Mouse (Mus musculus) retina, postnatal 1 day (tissue): ENCODE measurements around the gene Dennd6b.

Source experiments
- DNase-seq: peaks from one replicate; pipeline ENCODE4 v3.0.0-alpha.2; 2012

Gene Dennd6b

DNA sequence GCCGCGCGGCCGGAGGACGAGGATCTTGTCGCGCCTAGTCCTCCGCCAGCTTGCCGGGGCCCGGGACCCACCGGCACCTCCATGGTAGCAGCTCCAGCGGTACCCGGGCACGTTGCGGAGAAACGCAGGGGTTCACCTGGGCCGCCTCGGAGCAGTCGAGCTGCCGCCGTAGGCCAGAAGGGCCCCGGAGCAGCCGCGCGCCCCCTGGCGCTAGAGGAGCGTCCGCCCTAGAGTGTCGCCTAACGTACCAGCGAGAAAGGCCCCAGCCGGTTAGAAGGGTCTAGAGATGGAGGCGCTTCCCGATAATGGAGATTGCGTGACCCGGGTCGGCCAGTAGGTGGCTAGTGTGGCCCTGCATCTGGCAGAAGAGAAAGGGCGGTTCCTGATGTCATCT is at the start of gene Dennd6b:
Dennd6b (minus strand) TSS at position 184 of the 394 bp plus-strand sequence.
- peak; percentile 98 for DNase-seq

DNA sequence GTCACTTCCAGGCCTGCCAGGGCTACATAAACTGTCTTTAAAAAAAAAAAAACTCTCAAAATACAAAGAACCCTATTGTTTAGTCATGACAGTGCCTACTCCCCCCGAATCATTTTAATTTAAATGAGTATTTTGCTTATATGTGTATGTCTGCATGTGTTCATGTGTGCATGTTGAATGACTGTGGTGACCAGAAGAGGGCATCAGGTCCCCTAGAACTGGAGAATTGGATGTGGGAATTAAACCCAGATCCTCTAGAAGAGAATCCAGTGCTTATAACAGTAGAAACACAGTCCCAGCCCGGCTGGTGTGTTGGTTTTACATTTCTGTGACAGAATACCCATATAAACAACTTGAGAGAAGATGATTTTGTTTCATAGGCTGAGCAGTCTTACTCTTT is 44.7 kb upstream of the Dennd6b start:
- DNase-seq = peak; percentile 20

DNA sequence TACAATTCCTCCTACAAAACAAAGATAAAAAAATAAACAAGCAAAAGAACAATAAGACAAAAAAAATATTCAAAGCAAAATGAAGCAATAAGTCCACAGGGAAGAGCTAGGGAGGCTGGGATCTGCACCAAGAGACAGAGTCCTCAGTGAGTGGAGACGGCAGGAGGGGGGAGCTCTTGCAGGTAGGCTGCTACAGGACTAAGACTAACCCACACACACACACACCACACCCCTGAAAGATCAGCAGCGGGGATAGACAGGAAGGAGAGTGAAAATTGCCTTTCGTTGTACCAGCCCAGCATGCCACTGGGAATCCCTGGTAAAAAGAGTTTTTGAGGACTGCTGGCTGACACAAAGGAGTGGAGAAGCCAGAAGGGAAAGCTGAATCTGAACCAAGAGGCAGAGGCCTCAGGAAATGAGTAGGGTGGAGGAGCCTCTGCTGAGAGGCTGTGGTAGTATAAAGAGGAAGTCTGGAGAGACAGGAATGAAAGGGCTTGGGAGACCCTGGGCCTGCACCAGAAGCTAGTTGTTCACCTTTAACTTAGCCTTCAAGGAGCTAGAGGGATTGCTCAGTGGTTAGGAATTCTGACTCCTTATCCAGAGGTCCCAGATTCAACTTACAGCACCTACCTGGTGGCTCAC is 43.6 kb upstream of the Dennd6b start:
- no peak for DNase-seq

DNA sequence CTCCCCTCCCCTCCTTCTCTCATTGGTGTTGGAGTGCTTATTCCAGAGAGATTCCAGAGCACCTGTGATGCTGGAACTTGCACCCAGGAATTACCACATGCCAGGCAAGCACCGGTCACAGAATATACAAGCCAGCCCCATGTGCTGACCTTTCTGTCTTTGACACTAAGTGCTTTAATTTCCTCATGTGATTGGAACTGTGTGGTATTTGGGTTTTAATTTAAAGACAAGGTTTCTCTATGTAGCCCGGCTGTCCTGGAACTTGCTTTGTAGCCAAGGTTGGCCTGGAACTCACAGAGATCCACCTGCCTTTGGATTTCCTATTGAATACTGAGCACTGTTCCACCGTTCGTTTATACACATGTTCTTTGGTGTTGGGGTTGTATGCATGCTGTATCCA is 37.8 kb upstream of the Dennd6b start:
- no peak for DNase-seq

DNA sequence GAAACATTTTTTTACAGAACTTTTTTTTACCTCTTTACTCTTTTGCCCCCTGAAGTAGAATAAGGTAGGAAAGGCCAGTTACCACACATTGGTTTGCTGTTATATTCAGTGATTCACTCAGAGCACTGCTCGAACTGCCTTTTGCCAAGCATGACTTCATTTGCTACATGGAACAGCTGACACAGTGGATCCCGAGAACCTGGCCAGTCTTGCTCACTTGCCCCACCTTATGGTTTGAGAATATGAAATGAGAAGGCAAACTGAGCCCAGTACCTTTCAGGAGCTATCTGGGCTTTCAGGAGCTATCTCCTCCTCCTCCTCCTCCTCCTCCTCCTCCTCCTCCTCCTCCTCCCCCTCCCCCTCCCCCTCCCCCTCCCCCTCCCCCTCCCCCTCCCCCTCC is 37.3 kb upstream of the Dennd6b start:
- peak; percentile 15 for DNase-seq

DNA sequence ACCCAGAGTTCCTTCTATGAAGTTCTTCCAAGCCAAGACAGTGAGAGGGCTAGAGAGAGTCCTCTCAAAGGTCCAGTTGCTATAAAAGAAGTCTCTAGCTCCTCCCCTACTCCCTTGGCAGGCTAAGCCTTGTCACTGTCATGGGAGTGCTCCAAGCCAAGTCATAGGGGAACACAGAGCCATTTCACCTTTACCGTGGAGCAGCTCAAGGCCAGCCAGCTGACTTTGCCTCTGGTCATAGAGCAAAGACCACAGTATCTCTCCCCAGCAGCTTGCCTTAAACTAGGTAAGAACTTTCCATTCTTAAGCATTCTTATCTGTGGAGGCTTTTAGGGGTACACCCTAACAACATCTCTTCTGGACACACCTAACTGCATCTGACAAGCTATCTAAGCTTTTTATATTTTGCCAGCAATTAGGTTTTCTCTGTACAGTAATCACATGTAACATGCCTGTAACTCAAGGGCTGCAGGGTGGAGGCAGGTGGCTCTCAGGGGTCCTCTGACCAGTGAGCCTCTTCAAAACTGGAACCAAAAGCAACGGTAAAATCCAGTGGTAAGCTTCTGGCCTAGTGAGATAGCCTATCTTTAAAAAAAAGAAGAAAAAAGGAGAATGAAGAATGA is 19.4 kb upstream of the Dennd6b start:
- DNase-seq = no peak

DNA sequence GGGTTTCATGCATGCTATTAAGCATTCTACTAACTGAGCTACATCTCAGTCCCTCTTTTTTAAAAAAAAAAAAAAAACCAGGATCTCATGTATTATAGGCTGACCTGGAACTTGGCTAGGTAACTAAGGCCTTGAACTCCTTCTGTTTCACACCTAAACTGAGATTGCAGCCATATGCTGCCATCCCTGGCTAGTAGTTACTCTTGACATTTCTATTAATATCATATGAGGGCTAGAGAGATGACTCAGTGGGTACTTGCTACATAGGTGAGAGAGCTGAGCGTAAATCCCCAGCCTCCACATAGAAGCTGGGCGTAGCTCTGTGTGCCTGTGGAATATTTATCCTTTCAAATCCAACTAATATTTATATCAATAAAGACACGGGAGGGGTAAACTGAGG is 18.7 kb upstream of the Dennd6b start:
- DNase-seq = no peak

DNA sequence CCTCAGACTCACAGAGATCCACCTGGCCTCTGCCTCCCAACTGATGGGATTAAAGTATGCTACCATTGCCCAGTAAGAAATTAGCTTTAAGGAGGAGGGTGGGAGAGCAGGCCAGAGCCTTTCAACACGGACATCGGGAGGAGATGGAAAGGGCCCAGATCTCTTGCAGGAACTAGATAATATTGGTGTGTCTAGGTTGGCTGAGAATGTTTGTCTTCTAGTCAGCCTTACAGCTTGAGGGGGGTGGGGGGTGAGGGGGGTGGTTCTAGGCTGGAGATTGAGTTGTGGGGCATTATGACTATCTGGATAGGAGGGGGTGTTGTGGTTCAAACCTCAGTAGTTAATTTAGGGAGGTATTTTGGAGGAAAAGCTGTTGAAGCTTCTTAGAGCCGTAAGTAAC is 17.2 kb upstream of the Dennd6b start:
- DNase-seq = no peak

DNA sequence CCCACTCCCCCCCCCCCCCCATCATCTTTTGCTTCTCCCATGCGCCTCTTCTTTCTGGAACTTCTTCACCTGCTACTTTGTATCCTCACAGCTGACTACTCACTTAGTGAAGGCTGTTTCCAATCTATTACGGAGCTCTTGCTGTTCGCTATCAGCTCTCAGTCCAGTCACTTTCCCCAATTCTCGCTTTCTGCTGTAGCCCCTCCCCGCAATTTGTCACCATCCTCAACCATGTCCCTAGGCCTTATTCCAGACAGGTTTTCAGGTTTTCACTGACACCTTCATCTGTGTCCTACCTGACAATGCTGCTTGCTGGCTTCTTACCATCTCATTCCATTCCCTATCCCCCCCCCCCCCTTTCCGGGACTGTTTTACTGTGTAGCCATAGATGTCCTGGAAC is 16.2 kb upstream of the Dennd6b start:
- DNase-seq = no peak

DNA sequence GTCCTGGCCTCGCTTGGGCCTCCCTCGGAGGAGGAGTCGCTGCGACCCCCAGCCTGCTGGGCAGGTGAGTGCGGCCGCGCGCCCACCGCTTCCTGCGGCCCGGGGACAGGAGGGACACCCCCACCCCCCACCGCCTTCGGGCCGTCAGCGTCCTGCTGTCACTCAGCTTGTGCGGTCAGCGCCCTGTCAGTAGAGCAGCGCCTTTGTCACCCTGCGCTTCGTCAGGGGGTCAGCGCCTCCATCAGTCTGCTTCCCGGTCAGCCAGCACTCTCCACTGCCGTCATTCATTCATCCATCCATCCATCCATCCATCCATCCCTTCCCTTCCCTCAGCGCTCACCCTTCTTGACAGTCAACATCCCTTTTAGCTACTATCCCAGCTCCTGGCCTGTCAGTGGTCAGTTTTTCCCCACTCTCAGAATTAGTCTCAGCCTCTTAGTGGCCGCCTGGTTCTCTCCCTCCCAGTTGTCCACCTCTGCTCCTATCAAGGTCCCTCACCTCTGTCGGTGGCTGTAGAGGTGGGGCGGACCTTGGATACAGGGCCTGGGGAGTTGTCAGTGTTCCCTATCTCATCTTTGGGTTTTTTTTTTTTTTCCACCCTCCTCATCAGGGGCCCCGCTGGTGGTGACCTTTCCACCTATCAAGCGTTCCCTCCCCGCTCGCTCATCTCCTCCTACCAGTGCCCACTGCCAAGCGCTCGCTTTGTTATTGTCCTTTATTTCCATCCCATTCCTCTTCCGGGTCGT is 15.6 kb upstream of the Dennd6b start:
- peak; percentile 48 for DNase-seq

DNA sequence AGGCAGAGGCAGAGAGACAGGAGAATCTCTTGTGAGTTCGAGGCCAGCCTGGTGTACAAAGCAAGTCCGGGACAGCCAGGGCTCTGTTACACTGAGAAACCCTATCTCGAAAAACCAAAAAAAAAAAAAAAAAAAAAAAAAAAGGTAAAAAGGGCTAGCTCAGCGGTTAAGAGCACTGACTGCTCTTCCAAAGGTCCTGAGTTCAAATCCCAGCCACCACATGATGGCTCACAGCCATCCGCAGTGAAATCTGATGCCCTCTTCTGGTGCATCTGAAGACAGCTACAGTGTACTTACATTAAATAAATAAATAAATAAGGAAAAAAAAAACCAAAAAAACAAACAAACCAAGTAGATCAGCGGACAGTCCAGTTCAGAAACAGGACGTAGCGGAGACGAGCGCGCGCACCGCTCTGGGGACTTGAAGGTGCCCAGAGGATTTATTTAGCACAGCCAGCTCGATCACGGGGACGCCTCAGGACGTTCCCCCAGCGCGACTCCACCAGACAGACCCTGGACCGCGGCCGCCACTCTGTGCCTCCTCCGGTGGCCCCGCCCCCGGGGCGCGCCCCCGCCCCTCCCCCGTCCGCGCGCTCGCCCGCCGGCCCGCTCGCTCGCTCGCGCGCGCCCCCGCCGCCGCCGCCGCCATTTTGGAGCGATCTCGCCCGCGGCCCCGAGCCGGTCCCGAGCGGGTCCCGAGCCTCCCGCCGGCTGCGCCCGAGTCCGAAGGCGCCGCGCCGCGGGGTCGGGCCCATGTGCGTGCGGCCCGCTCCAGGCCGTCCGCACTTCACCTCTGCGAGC is 14.8 kb upstream of the Dennd6b start, which contains the start of gene Ppp6r2:
Ppp6r2 (plus strand) TSS at position 639 of the 801 bp plus-strand sequence.
- peak; percentile 91 for DNase-seq

DNA sequence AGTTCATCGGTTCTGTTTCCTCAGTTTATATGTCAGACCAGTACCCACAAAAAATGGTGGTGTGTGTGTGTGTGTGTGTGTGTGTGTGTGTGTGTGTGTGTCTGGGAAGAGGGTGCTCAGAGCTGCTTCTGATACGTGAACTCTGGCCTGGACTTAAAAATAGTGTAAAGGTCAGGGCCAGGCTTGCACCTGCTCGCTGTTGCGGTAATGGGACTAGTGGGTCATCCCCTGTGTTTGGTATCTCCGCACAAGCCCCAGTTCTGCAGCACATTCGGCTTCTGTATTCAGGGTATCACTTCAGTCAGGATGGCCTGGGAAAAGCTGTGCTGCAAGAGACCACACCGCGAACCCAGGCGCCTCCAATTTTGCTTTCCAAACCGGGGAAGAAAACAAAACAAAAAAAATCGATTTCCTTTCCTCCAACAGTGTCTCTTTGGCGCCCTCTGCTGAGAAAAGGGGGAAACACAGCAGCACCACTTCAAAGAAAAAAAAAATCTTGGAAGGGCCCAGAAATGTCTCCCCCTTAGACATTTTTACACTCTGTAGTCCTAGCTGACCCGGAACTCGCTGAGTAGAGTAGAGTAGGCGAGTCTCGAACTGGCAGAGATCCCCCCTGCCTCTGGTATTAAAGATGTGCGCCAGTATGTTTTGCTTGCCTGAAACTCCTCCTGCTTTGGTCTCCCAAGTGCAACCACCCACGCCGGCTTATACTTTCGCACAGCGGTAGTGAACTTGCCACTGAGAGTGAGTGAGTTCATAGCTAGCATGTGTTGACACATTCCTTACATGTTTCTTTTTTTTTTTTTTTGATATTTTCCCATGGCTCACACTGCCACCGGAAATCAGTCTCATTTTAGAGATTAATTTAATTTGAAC is 13.8 kb upstream of the Dennd6b start:
- peak; percentile 92 for DNase-seq

DNA sequence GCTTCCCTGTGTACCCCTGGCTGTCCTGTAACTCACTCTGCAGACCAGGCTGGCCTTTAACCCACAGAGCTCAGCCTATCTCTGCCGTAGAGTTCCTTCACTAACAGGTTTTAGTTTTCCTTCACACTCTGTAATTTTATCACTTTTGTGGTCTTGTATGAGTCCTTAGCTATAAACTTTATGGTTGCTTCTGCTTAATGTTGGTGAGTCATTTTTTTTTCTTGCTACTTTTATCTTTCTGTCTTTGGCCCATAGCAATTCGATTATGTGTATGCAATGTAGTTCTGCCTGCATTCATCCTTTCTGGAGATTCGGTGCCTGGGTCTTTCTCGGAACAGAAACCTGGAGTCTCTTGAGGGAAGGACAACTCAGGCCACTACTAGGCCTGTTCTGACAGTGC is 11.2 kb upstream of the Dennd6b start:
- no peak for DNase-seq

DNA sequence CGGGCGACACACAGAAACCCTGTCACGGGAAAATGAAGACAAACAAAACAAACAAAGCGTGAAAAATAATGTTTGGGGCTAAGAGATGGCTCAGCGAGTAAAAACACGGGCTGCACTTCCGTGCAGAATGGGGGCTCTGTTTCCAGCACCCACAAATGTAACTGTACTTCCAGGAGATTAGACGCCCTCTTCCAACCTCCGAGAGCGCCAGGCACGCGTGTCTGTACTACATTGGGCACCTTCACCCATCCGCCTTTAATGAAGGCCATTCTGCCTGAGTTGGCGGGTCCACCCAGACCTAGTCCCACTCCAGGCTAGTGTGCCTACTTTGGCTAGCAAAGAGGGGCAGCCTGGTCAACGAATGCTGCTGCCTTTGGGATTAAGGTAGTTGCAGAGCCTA is 760 bp upstream of the Dennd6b start:
- DNase-seq = no peak

DNA sequence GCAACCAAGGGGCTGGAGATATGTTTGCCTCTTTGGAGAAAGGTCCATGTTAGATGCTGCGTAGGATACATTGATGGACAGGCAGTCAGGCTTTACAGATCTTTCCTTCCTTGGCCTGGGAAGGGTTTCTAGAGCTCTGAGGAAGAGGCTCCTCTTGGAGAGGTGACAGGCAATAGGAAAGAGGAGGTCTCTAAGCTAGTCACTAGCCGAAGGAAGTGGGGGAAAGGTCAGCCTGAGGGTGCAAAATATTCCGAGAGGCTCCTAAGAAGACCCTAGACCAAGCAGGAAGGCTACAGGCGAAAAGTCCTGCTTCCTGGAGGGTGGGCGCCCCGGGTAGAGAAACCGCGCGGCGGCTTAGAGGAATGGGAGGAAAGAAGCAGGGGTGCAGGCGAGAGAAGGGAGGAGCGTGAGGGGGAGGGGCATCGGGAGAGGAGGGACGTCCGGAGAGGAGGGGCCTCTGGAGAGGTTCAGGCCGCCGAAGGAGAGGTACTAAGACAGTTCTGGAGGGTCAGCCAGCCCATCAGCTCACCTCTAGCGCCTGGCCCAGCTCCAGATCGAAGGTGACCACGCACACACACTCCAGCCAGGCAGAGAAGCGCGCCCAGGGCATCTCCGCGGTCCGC is 495 bp downstream of the Dennd6b start:
- DNase-seq = peak; percentile 91

DNA sequence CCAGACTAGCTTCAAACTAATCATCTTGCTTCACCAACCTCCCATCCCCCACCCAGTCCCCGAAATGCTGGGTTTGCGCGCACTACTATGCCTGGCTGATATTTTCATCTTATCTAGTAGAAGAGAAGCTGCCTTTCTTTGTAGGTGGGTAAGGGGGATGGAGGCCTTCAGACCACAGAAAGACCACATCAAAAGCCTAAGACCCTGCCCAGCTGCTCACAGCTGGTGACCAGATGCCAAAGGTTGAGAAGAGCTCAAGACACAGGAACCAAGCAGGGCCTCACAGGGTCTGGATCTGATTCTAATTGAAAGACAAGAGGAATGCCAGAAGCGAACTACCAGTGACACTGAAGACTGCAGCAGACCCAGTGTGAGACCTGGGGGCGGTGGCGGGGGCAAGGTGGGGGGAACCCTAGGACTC is 1.0 kb downstream of the Dennd6b start:
- DNase-seq = no peak

DNA sequence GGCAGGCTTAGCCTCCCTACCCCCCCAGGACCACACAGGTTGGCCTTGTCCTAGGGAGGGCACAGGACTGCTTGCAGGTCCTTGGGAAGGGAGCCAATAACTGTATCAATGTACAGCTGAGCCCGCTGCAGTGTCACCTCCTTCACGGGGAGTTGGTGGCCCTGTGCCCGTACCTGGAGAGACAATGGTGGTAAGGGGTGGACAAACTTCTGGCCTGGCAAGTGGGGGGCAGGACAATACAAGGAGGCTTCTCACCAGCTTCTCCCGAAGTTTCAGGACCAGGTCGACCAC is 11.4 kb downstream of the Dennd6b start:
- DNase-seq = no peak

DNA sequence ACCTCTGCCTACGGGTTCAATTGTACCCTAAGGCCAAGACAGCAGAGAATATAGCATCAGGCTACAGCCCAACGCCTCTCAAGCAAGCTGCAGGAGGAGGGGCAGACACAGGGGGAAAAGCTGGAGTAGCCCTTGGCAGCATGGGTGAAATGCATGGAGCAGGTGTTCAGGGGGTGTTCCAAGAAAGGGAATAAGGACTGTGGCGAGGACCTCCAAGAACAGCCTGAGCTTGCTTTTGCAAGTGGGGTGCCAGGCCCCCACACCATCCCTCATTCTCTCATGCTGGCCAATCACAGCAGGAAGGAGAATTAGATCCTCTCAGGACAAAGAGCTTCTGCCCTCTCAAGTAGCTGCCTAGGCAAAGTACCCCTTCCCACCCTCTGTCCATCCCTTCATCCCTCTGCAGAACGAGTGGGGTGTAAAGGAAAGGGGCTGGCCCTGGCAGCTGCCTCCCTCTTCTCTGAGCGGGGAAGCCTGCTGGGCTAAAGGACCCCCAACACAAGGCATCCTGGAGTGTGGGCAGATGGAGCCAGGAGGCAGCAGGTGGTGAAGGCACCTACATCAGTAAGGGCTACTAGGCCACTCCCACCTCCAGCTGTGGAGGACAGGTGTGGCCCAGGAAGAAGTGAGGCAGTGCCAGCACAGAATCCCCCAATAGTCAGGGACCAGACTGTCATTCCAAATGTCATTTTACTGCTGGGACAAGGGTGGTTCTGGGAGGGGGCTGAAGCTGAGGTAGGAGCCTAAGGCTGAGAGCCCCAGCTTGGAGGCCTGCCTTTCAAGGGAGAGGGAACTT is 12.0 kb downstream of the Dennd6b start:
- DNase-seq = no peak

DNA sequence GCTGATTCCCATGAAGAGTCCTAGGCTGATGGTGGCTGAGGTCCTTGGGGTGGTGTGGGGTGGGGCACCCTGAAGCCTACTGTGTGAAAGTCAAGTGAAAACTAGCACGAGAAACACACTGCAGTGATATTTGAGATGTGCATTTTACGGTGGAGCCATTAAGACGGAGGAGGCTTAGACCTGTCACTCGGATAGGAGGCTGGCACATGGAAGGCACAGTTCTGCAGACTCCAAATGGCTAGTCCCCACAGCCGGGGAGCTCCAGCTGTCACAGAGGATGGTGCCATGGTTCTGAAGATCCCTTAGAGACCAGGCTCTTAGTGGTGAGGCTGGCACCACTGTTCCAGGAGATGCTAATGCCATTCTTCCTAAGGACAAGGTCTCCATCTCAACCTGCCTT is 13.5 kb downstream of the Dennd6b start:
- DNase-seq = peak; percentile 5

DNA sequence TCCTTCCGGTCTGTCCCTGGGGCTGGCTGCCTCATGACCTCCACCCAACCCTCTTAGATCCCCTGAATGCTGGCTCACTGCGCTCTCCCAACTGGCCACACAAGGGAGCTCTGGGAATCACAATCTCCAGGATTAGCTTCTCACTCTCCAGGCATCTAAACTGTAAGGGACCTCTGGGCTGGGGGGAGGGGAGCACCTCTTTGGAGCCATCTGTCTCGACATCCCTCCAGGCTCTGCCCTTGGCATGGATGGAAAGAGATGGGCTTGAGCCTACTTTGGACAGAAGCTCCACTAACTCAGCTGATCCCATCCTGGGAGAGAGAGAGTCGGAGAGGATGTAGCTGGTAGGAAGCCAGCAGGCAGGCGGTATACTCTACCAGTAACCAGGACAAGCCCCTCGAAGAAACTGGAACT is 14.0 kb downstream of the Dennd6b start:
- DNase-seq = peak; percentile 89
